Mouse (Mus musculus): ENCODE data around the gene Traf1. TPM values are rescaled to one million over a fixed set of nuclear protein-coding genes. Genes with fewer than 3 reads are reported as not detected.

Gene Traf1
- total and polyA plus RNA-seq, 3 experiments, result 0.27 TPM; not detected in 2

- TF ChIP-seq CTCF (IDR thresholded peaks at IDR 0.05; ENCODE audit: low read depth, low read length) (no peak), POLR2AphosphoS5 (IDR thresholded peaks at IDR 0.05; ENCODE audit: insufficient replicate concordance, low read depth, low read length) (no peak), TAL1 (conservative IDR thresholded peaks at IDR 0.05; ENCODE audit: low read depth, low read length) (no peak), GATA2 (IDR thresholded peaks at IDR 0.05; ENCODE audit: borderline replicate concordance, low read depth, low read length) (no peak), GATA1 (IDR thresholded peaks at IDR 0.05; ENCODE audit: borderline replicate concordance, low read length) (no peak)
- Histone ChIP-seq H3K4me1 (ENCODE audit: insufficient read depth, low read depth, low read length) (peaks cover 9% of the 10 kb centered on the region), H3K27me3 (ENCODE audit: insufficient read depth, low read length) (peaks cover 34% of the 10 kb centered on the region), H3K36me3 (replicated peaks) (no peaks in the 10 kb centered on the region), H3K9me3 (replicated peaks) (0 out of 2 replicates have a peak, but pooled peaks cover 2% of the 10 kb centered on the region), H3K4me3 (ENCODE audit: low read depth, low read length) (no peak overlapping the region)
- no peak for ATAC-seq (ENCODE audit: extremely low read depth, insufficient number of reproducible peaks, low FRiP score, poor library complexity, severe bottlenecking)
- DNase-seq (ENCODE audit: low spot score), result no peak
Observed at GRCm38 (mm10) chr2:34978226-34978625, 16.7 kb upstream of the Traf1 start.

DNA sequence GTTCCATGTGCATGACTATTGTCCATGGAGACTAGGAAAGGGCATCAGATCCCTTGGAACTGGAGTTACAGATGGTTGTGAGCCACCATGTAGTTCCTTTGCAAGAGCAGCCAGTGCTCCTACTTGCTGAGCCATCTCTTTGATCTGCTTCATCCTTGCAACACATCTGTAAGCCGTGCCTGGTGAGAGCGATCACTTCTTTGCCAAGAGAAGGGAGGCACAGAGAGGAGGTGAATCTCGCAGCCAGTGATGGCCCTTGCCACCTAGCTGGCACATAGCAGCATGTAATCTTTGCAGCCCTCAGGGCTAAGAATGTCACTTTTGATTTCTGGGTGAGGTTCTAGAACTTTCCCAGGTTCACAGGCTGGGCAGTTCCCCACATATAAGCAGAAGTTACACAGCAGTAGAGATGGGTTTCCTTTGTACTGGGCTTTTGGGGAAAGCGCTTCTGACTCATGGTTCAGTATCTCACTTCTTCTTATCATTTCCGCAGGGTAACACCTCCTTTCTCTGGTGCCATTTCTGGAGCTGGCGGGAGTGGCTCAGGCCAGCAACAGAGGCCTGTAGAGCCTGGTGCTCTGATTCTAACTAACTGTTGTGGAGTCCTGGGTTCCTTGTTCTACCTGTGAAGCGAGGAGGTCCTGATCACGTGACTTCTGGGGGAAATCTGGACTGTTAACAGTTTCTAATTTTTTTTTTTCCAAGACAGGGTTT lies 15.5 kb upstream of the Traf1 start:
- Histone ChIP-seq H3K4me1 (ENCODE audit: insufficient read depth, low read depth, low read length) (peaks cover 9% of the 10 kb centered on the region), H3K9me3 (replicated peaks) (0 out of 2 replicates have a peak, but pooled peaks cover 2% of the 10 kb centered on the region), H3K36me3 (replicated peaks) (no peaks in the 10 kb centered on the region), H3K4me3 (ENCODE audit: low read depth, low read length) (no peak overlapping the region), H3K27me3 (ENCODE audit: insufficient read depth, low read length) (peaks cover 30% of the 10 kb centered on the region)
- DNase-seq (ENCODE audit: low spot score) (no peak), ATAC-seq (ENCODE audit: extremely low read depth, insufficient number of reproducible peaks, low FRiP score, poor library complexity, severe bottlenecking) (no peak)
- TF ChIP-seq POLR2AphosphoS5 (IDR thresholded peaks at IDR 0.05; ENCODE audit: insufficient replicate concordance, low read depth, low read length) (no peak), TAL1 (conservative IDR thresholded peaks at IDR 0.05; ENCODE audit: low read depth, low read length) (no peak), CTCF (IDR thresholded peaks at IDR 0.05; ENCODE audit: low read depth, low read length) (no peak)

- TF ChIP-seq POLR2AphosphoS5 (IDR thresholded peaks at IDR 0.05; ENCODE audit: insufficient replicate concordance, low read depth, low read length), result no peak
- no peak for TF ChIP-seq GATA2 (IDR thresholded peaks at IDR 0.05; ENCODE audit: borderline replicate concordance, low read depth, low read length)
- no peak for TF ChIP-seq TAL1 (conservative IDR thresholded peaks at IDR 0.05; ENCODE audit: low read depth, low read length)
- no peak for TF ChIP-seq CTCF (IDR thresholded peaks at IDR 0.05; ENCODE audit: low read depth, low read length)
- no peak for TF ChIP-seq GATA1 (IDR thresholded peaks at IDR 0.05; ENCODE audit: borderline replicate concordance, low read length)
- no peak for ATAC-seq (ENCODE audit: extremely low read depth, insufficient number of reproducible peaks, low FRiP score, poor library complexity, severe bottlenecking)
- Histone ChIP-seq H3K27me3 (ENCODE audit: insufficient read depth, low read length) (peaks cover 26% of the 10 kb centered on the region), H3K4me3 (ENCODE audit: low read depth, low read length) (no peak overlapping the region), H3K4me1 (ENCODE audit: insufficient read depth, low read depth, low read length) (peaks cover 9% of the 10 kb centered on the region), H3K36me3 (replicated peaks) (no peaks in the 10 kb centered on the region), H3K9me3 (replicated peaks) (0 out of 2 replicates have a peak, but pooled peaks cover 2% of the 10 kb centered on the region)
- no peak for DNase-seq (ENCODE audit: low spot score)
Observed at GRCm38 (mm10) chr2:34976447-34976846, 14.9 kb upstream of the Traf1 start.

GRCm38 (mm10) chr2:34973087-34973486 lies 11.5 kb upstream of the Traf1 start:
- H3K4me3 ChIP-seq (ENCODE audit: low read depth, low read length), result no peak overlapping the region
- H3K4me1 ChIP-seq (ENCODE audit: insufficient read depth, low read depth, low read length), result peaks cover 7% of the 10 kb centered on the region
- 0 out of 2 replicates have a peak, but pooled peaks cover 2% of the 10 kb centered on the region for H3K9me3 ChIP-seq (replicated peaks)
- H3K36me3 ChIP-seq (replicated peaks), result no peaks in the 10 kb centered on the region
- ATAC-seq (ENCODE audit: extremely low read depth, insufficient number of reproducible peaks, low FRiP score, poor library complexity, severe bottlenecking) (no peak), DNase-seq (ENCODE audit: low spot score) (no peak)
- peaks cover 32% of the 10 kb centered on the region for H3K27me3 ChIP-seq (ENCODE audit: insufficient read depth, low read length)
- TF ChIP-seq CTCF (IDR thresholded peaks at IDR 0.05; ENCODE audit: low read depth, low read length) (no peak), GATA1 (IDR thresholded peaks at IDR 0.05; ENCODE audit: borderline replicate concordance, low read length) (no peak), POLR2AphosphoS5 (IDR thresholded peaks at IDR 0.05; ENCODE audit: insufficient replicate concordance, low read depth, low read length) (no peak), GATA2 (IDR thresholded peaks at IDR 0.05; ENCODE audit: borderline replicate concordance, low read depth, low read length) (no peak), TAL1 (conservative IDR thresholded peaks at IDR 0.05; ENCODE audit: low read depth, low read length) (no peak)

GRCm38 (mm10) chr2:34971080-34971888 lies 9.7 kb upstream of the Traf1 start:
- TF ChIP-seq GATA2 (IDR thresholded peaks at IDR 0.05; ENCODE audit: borderline replicate concordance, low read depth, low read length) (no peak), TAL1 (conservative IDR thresholded peaks at IDR 0.05; ENCODE audit: low read depth, low read length) (no peak), CTCF (IDR thresholded peaks at IDR 0.05; ENCODE audit: low read depth, low read length) (no peak), POLR2AphosphoS5 (IDR thresholded peaks at IDR 0.05; ENCODE audit: insufficient replicate concordance, low read depth, low read length) (no peak), GATA1 (IDR thresholded peaks at IDR 0.05; ENCODE audit: borderline replicate concordance, low read length) (no peak)

More at GRCm38 (mm10) chr2:34971080-34971888, 9.7 kb upstream of the Traf1 start:
- Histone ChIP-seq H3K36me3 (replicated peaks) (no peaks in the 10 kb centered on the region), H3K4me3 (ENCODE audit: low read depth, low read length) (no peak overlapping the region), H3K4me1 (ENCODE audit: insufficient read depth, low read depth, low read length) (peaks cover under 1% of the 10 kb centered on the region), H3K27me3 (ENCODE audit: insufficient read depth, low read length) (peaks cover 29% of the 10 kb centered on the region), H3K9me3 (replicated peaks) (0 out of 2 replicates have a peak, but pooled peaks cover 2% of the 10 kb centered on the region)
- no peak for DNase-seq (ENCODE audit: low spot score)
- ATAC-seq (ENCODE audit: extremely low read depth, insufficient number of reproducible peaks, low FRiP score, poor library complexity, severe bottlenecking), result no peak

Data from G1E (cell line).